Mouse (Mus musculus): ENCODE measurements at regions not wholly inside any gene's neighbourhood (a gene's known extent, or its start where the extent isn't known, plus 50 kb on each side); places are given as distances from the start of the nearest gene placed in this dataset.

DNA sequence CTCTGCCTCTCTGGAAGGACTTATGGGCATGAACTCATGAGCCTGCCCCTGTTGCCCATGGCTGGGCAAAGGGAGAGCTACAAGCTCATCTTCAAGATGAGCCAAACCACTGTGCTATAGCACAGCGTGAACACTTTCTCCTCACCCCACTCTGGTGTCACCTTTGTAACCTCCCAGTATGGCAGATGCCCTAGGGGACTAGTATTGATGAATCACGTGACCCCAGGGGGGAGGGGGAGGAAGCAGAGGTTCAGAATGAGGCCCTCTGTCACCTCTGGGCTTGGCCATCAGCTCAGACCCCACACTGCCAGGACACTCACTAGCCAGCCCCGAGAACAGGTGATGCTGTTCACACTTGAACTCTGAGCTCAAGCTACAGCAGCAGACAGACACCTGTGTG is 421.9 kb downstream of the Ptpru start:
- H3K36me3 ChIP-seq (ENCODE audit: poor library complexity, severe bottlenecking) = no peaks in the 10 kb centered on the region
- ATAC-seq = no peak
- WGBS = 61% methylated on average over 3 of the region's 3 CpGs
- no peaks in the 10 kb centered on the region for H3K9me3 ChIP-seq (replicated peaks)
- no peak overlapping the region for H3K9ac ChIP-seq
- H3K4me2 ChIP-seq = no peak overlapping the region
- no peaks in the 10 kb centered on the region for H3K27me3 ChIP-seq
- H3K4me3 ChIP-seq = no peak overlapping the region
- H3K4me1 ChIP-seq = peaks cover 35% of the 10 kb centered on the region
- H3K27ac ChIP-seq = no peak overlapping the region

DNA sequence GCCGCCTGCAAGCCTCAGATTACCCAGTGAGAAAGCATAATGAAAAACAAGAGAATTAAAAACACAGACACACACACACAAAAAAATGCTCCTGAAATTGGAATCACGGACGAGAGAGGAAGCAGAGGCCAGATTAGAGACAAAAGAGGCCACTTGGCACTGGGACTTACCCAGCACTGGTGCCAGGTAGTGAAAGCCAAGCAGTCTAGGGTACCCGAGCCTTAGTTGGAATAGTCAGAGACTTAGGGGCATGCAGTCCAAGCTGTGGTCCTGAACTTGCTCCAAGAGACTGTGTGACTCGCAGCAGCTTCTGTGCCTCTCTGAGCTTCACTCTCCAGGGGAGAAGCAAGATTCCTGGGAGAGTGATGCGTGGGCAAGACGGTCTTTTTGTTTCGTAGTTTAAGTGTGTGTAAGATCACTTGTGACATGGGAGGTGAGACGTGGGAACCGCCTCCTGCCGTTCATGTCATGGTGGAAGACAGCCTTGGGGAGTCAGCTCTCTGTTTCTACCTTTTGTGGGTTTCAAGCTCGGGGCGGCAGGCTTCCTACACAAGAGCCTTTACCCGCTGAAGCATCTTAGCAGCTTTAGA is 420.8 kb downstream of the Ptpru start:
- Histone ChIP-seq H3K4me3 (no peak overlapping the region), H3K4me1 (peaks cover 26% of the 10 kb centered on the region), H3K36me3 (ENCODE audit: poor library complexity, severe bottlenecking) (no peaks in the 10 kb centered on the region), H3K27me3 (no peaks in the 10 kb centered on the region), H3K27ac (no peak overlapping the region), H3K9me3 (replicated peaks) (no peaks in the 10 kb centered on the region), H3K9ac (no peak overlapping the region), H3K4me2 (no peak overlapping the region)
- ATAC-seq = no peak
- WGBS = 71% methylated on average over 14 of the region's 14 CpGs

DNA sequence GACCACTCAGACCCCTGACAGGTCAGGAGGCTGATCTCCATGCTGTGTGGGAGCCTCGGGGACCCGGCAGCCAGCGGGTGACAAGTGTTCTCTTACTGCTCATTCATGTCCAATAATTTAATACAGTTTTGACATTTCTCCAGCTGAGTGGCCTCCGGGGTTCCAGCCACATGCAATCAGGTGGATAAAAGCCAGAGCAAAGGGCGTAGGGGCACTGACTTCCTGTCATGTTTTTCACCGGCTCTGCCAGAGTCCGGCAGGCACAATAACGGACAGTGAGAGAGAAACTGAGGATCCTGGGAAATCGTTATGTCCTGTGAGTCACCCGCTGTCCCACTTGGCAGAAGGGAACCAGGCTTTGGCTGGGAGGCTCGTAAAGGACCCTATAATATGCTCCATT is 412.8 kb downstream of the Ptpru start:
- no peak overlapping the region for H3K4me2 ChIP-seq
- no peak overlapping the region for H3K9ac ChIP-seq
- H3K27ac ChIP-seq = no peak overlapping the region
- peaks cover 12% of the 10 kb centered on the region for H3K4me1 ChIP-seq
- WGBS = 66% methylated on average over 11 of the region's 11 CpGs
- no peaks in the 10 kb centered on the region for H3K9me3 ChIP-seq (replicated peaks)
- H3K27me3 ChIP-seq = no peaks in the 10 kb centered on the region
- ATAC-seq = no peak
- H3K36me3 ChIP-seq (ENCODE audit: poor library complexity, severe bottlenecking) = no peaks in the 10 kb centered on the region
- no peak overlapping the region for H3K4me3 ChIP-seq

GRCm38 (mm10) chr4:131427871-131428270 is 410.2 kb downstream of the Ptpru start:
- WGBS = 95% methylated on average over 7 of the region's 7 CpGs

GRCm38 (mm10) chr4:131429356-131429755 is 408.7 kb downstream of the Ptpru start:
- H3K27me3 ChIP-seq = no peaks in the 10 kb centered on the region
- 0 out of 2 replicates have a peak, but pooled peaks have one; percentile 20 for ATAC-seq
- H3K4me1 ChIP-seq = peaks cover 32% of the 10 kb centered on the region
- WGBS = 60% methylated on average over 11 of the region's 11 CpGs
- no peak overlapping the region for H3K4me2 ChIP-seq
- no peaks in the 10 kb centered on the region for H3K36me3 ChIP-seq (ENCODE audit: poor library complexity, severe bottlenecking)
- peak overlapping the region; percentile 37; the same call in 1 of the 2 replicates for H3K9ac ChIP-seq
- peak overlapping the region; percentile 35; the same call in 1 of the 2 replicates for H3K27ac ChIP-seq
- H3K9me3 ChIP-seq (replicated peaks) = no peaks in the 10 kb centered on the region
- no peak overlapping the region for H3K4me3 ChIP-seq

More at GRCm38 (mm10) chr4:131427871-131428270, 410.2 kb downstream of the Ptpru start:
- peaks cover 26% of the 10 kb centered on the region for H3K4me1 ChIP-seq
- ATAC-seq = no peak
- H3K4me2 ChIP-seq = no peak overlapping the region
- no peak overlapping the region for H3K9ac ChIP-seq
- H3K4me3 ChIP-seq = no peak overlapping the region
- H3K36me3 ChIP-seq (ENCODE audit: poor library complexity, severe bottlenecking) = no peaks in the 10 kb centered on the region
- no peak overlapping the region for H3K27ac ChIP-seq
- no peaks in the 10 kb centered on the region for H3K9me3 ChIP-seq (replicated peaks)
- H3K27me3 ChIP-seq = no peaks in the 10 kb centered on the region

DNA sequence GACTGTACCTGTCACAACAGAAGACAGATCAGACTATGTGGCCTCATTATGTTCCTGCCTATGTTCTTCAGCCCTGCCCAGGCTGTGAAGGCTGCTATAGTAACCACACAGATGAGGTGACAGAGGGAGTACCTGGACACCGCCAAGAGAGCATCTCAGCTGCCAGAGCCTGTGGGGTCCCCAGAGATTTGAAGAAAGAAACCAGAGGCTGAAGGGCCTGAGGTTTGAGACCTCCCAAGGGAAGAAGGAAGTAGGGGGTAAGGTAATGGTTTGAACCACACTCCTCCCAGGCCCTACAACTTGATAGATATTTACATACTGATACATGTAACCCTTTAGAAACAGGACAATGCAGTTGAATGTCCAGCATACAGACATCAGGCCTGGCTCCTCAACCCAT is 407.7 kb downstream of the Ptpru start:
- Histone ChIP-seq H3K27me3 (no peaks in the 10 kb centered on the region), H3K4me1 (peaks cover 32% of the 10 kb centered on the region), H3K27ac (no peak overlapping the region), H3K4me3 (no peak overlapping the region), H3K4me2 (no peak overlapping the region), H3K9ac (no peak overlapping the region), H3K9me3 (replicated peaks) (no peaks in the 10 kb centered on the region), H3K36me3 (ENCODE audit: poor library complexity, severe bottlenecking) (no peaks in the 10 kb centered on the region)
- ATAC-seq = no peak
- WGBS = 91% methylated on average over 1 of the region's 1 CpGs

DNA sequence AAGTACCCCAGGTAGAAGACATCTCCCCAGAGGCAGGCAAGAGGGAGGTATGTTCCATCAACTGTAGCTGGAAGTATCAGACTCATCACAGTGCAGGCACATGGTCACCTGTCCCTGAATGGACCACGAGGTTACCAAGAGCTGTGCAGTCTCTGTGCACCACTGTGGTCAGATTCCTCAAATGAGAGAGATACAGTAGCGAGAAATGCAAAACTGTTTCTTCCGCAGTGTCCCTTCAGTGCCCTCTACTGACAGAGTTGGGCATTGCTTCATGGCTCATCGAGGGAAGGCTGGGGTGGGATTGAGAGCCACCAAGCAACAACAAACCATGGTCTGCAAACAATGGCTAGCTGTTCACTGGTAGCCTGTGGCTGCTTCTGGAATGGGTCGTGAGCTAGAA is 406.9 kb downstream of the Ptpru start:
- Histone ChIP-seq H3K36me3 (ENCODE audit: poor library complexity, severe bottlenecking) (no peaks in the 10 kb centered on the region), H3K27me3 (no peaks in the 10 kb centered on the region), H3K4me1 (peaks cover 38% of the 10 kb centered on the region), H3K9ac (no peak overlapping the region), H3K4me3 (no peak overlapping the region), H3K9me3 (replicated peaks) (no peaks in the 10 kb centered on the region), H3K27ac (no peak overlapping the region), H3K4me2 (no peak overlapping the region)
- peak; percentile 60; the same call in 1 of the 2 replicates for ATAC-seq
- 7% methylated on average over 5 of the region's 5 CpGs for WGBS

GRCm38 (mm10) chr4:131432591-131433177 is 405.4 kb downstream of the Ptpru start:
- Histone ChIP-seq H3K27ac (peak overlapping the region; percentile 31; the same call in 1 of the 2 replicates), H3K9ac (no peak overlapping the region), H3K4me3 (no peak overlapping the region), H3K9me3 (replicated peaks) (no peaks in the 10 kb centered on the region), H3K4me1 (peaks cover 49% of the 10 kb centered on the region), H3K36me3 (ENCODE audit: poor library complexity, severe bottlenecking) (no peaks in the 10 kb centered on the region), H3K4me2 (no peak overlapping the region), H3K27me3 (no peaks in the 10 kb centered on the region)
- ATAC-seq = 0 out of 2 replicates have a peak, but pooled peaks have one; percentile 35
- WGBS = 23% methylated on average over 13 of the region's 13 CpGs

GRCm38 (mm10) chr4:131435222-131435621 is 402.9 kb downstream of the Ptpru start:
- no peaks in the 10 kb centered on the region for H3K9me3 ChIP-seq (replicated peaks)
- ATAC-seq = no peak
- H3K4me3 ChIP-seq = no peak overlapping the region
- 86% methylated on average over 12 of the region's 12 CpGs for WGBS
- no peaks in the 10 kb centered on the region for H3K36me3 ChIP-seq (ENCODE audit: poor library complexity, severe bottlenecking)
- H3K4me1 ChIP-seq = peaks cover 37% of the 10 kb centered on the region
- H3K9ac ChIP-seq = no peak overlapping the region
- H3K27ac ChIP-seq = no peak overlapping the region
- no peak overlapping the region for H3K4me2 ChIP-seq
- no peaks in the 10 kb centered on the region for H3K27me3 ChIP-seq

- Histone ChIP-seq H3K4me3 (no peak overlapping the region), H3K27ac (no peak overlapping the region), H3K4me2 (no peak overlapping the region), H3K9me3 (replicated peaks) (no peaks in the 10 kb centered on the region), H3K4me1 (peaks cover 17% of the 10 kb centered on the region), H3K27me3 (no peaks in the 10 kb centered on the region), H3K36me3 (ENCODE audit: poor library complexity, severe bottlenecking) (no peaks in the 10 kb centered on the region), H3K9ac (no peak overlapping the region)
- WGBS = 85% methylated on average over 2 of the region's 2 CpGs
- no peak for ATAC-seq
These were observed 399.7 kb downstream of the Ptpru start for GRCm38 (mm10) chr4:131438403-131438802.

DNA sequence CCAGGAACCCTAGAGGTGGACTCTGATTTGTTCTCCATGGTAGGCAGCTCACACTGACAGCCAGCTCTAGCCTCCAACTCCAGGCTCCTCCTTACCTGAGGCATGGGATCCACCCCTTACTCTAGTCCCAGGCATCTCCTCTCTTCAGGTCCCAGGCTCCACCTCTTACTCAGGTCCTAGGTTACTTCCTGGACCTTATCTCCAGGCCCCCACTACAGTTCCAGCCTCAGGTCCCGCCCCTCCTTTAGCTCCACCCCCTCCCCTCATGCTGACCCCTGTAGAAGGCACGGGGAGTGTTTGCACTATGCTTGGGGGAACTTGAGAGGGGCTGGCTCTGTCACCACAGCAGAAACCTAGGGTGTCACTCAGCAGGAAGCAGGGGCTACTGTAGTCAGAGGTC is 399.2 kb downstream of the Ptpru start:
- ATAC-seq = no peak
- Histone ChIP-seq H3K9ac (no peak overlapping the region), H3K27ac (no peak overlapping the region), H3K4me1 (peaks cover 17% of the 10 kb centered on the region), H3K27me3 (no peaks in the 10 kb centered on the region), H3K4me3 (no peak overlapping the region), H3K36me3 (ENCODE audit: poor library complexity, severe bottlenecking) (no peaks in the 10 kb centered on the region), H3K9me3 (replicated peaks) (no peaks in the 10 kb centered on the region), H3K4me2 (no peak overlapping the region)
- 38% methylated on average over 2 of the region's 2 CpGs for WGBS

GRCm38 (mm10) chr4:131440845-131441244 is 397.2 kb downstream of the Ptpru start:
- ATAC-seq = no peak
- 78% methylated on average over 3 of the region's 3 CpGs for WGBS
- H3K4me3 ChIP-seq = no peak overlapping the region
- no peaks in the 10 kb centered on the region for H3K27me3 ChIP-seq
- no peak overlapping the region for H3K4me2 ChIP-seq
- no peaks in the 10 kb centered on the region for H3K36me3 ChIP-seq (ENCODE audit: poor library complexity, severe bottlenecking)
- H3K9me3 ChIP-seq (replicated peaks) = no peaks in the 10 kb centered on the region
- H3K4me1 ChIP-seq = peaks cover 14% of the 10 kb centered on the region
- no peak overlapping the region for H3K9ac ChIP-seq
- no peak overlapping the region for H3K27ac ChIP-seq

DNA sequence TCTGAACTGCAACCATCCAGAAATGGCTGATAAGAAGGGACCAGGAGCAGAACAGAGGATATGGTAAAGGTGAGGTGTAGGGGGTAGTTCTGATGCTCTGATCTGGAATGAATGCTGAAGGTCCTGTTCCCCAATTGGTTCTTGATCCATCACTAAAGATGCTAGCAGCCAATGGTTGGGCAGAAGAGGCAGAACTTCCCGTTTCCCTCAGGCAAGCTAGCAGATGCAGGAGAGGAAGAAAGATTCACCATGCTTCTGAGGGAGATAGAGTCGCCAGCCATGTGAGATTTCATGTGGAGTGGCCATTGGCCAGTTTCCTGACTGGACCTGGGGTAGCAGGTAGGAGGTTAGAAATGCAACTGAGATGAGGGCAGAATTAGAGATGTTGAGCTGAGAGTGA is 394.6 kb downstream of the Ptpru start:
- Histone ChIP-seq H3K36me3 (ENCODE audit: poor library complexity, severe bottlenecking) (no peaks in the 10 kb centered on the region), H3K4me3 (no peak overlapping the region), H3K9me3 (replicated peaks) (no peaks in the 10 kb centered on the region), H3K27ac (no peak overlapping the region), H3K9ac (no peak overlapping the region), H3K4me2 (no peak overlapping the region), H3K4me1 (no peaks in the 10 kb centered on the region), H3K27me3 (no peaks in the 10 kb centered on the region)
- WGBS = 74% methylated on average over 2 of the region's 2 CpGs
- no peak for ATAC-seq

Data from forebrain, embryonic 13.5 days (tissue).